Mouse (Mus musculus): ENCODE measurements around the gene Atp2a2.

- TF ChIP-seq POLR2A (IDR thresholded peaks at IDR 0.05; ENCODE audit: borderline replicate concordance, low read depth, low read length): no peak
- TF ChIP-seq CTCF (IDR thresholded peaks at IDR 0.05; ENCODE audit: low read depth, low read length): no peak
Observed at GRCm38 (mm10) chr5:122520254-122521129, 18.5 kb upstream of the Atp2a2 start.

All from bone marrow macrophage, adult 2 months (primary cell).